Mouse (Mus musculus) testis, adult 2 months (tissue): ENCODE measurements around the gene Pea15a.

Experiments
- CTCF ChIP-seq: fragments of 200-500 bp; IDR thresholded peaks from 2 replicates; pipeline ENCODE4 v1.5.1; 2012; ENCODE audit warnings: low read depth, mild to moderate bottlenecking, inconsistent platforms, low read length, moderate library complexity; ENCODE audit not compliant: control insufficient read depth, insufficient read depth, insufficient replicate concordance
- POLR2A ChIP-seq: fragments of 200-500 bp; IDR thresholded peaks from 2 replicates; pipeline ENCODE4 v1.6.1; 2012; ENCODE audit warnings: low read depth, mild to moderate bottlenecking, inconsistent platforms, low read length, moderate library complexity; ENCODE audit not compliant: control insufficient read depth

GRCm38 (mm10) chr1:172200871-172201447 lies 5.6 kb downstream of the Pea15a start:
- TF ChIP-seq CTCF = no peak
- no peak for TF ChIP-seq POLR2A
